27 mouse cellular contexts compared by ENCODE assay signal in the genomic region with DNA sequence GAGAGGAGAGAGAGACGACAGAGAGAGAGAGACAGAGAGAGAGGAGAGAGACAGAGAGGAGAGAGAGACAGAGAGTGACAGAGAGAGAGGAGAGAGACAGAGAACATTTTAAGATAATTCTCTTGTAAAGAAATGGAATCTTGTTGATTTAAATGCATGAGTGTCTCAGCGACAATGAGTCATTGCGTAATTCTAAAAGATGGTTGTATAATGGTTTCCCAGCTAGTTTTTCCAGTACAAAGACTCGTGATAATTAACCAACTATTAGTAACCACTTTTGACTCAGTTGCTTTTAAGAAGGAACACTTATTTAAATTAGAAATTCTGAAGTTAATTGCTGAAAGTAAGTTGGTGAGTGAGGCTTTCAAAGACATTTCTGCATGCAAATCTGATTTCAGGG. TPM values are rescaled to one million over a fixed set of nuclear protein-coding genes. Genes with fewer than 3 reads are reported as not detected.
DNase-seq lines count a peak whose midpoint lies in the region; ATAC-seq and TF ChIP-seq lines count a peak whose summit lies in the region.
"Had no signal": no experiment of that assay in that cellular context is flagged by ENCODE, and none has a peak within 500 bp of the region (broad histone marks: within the 10 kb centered on the region; RNA-seq: fewer than 3 reads in every experiment).

No protein-coding gene starts in this region.

- H3K36me3 ChIP-seq in forebrain, postnatal 0 days (ENCODE audit: insufficient read depth) = no peaks in the 10 kb centered on the region
- no peaks in the 10 kb centered on the region for H3K36me3 ChIP-seq in forebrain, embryonic 10.5 days (replicated peaks)
- H3K36me3 ChIP-seq in C2C12 (ENCODE audit: control insufficient read depth, insufficient read depth) = no peaks in the 10 kb centered on the region
- H3K36me3 ChIP-seq in stomach, postnatal 0 days (ENCODE audit: control insufficient read depth, insufficient read depth, low read length) = no peaks in the 10 kb centered on the region
- no peaks in the 10 kb centered on the region for H3K36me3 ChIP-seq in forebrain, embryonic 15.5 days
- H3K36me3 ChIP-seq: embryonic facial prominence, embryonic 13.5 days; heart, embryonic 12.5 days; heart, embryonic 15.5 days; hindbrain, embryonic 10.5 days; hindbrain, embryonic 13.5 days; intestine, embryonic 15.5 days had no signal

- no peak overlapping the region for H3K4me2 ChIP-seq in forebrain, postnatal 0 days (ENCODE audit: low read depth)
- H3K4me2 ChIP-seq in stomach, postnatal 0 days (replicated peaks; ENCODE audit: low read depth) = no peak overlapping the region
- H3K4me2 ChIP-seq in forebrain, embryonic 15.5 days (replicated peaks) = no peak overlapping the region
- H3K4me2 ChIP-seq: embryonic facial prominence, embryonic 13.5 days; heart, embryonic 12.5 days; heart, embryonic 15.5 days; hindbrain, embryonic 13.5 days; intestine, embryonic 15.5 days had no signal

- H3K27me3 ChIP-seq in forebrain, postnatal 0 days (ENCODE audit: insufficient read depth, low read length) = no peaks in the 10 kb centered on the region
- no peaks in the 10 kb centered on the region for H3K27me3 ChIP-seq in forebrain, embryonic 10.5 days (ENCODE audit: poor library complexity, severe bottlenecking)
- no peaks in the 10 kb centered on the region for H3K27me3 ChIP-seq in C2C12 (ENCODE audit: control insufficient read depth, insufficient read depth, insufficient read length)
- H3K27me3 ChIP-seq in stomach, postnatal 0 days (ENCODE audit: control insufficient read depth, insufficient read depth, low read length) = no peaks in the 10 kb centered on the region
- H3K27me3 ChIP-seq in forebrain, embryonic 15.5 days = no peaks in the 10 kb centered on the region
- H3K27me3 ChIP-seq: embryonic facial prominence, embryonic 13.5 days; heart, embryonic 12.5 days; heart, embryonic 15.5 days; hindbrain, embryonic 13.5 days; intestine, embryonic 15.5 days had no signal

- ATAC-seq in forebrain, postnatal 0 days = peak; percentile 56; the same call in 1 of the 2 replicates
- ATAC-seq in stomach, postnatal 0 days (ENCODE audit: low FRiP score, low TSS enrichment) = no peak
- no peak for ATAC-seq in forebrain, embryonic 15.5 days (replicated peaks)
- ATAC-seq: activated CD4-positive, CD25-positive, alpha-beta regulatory T cell, adult 4 months; CD4-positive, CD25-positive, alpha-beta regulatory T cell, adult 4 months; forebrain, embryonic 14.5 days; hindbrain, embryonic 16.5 days; intestine, embryonic 15.5 days had no signal

- no peak for TF ChIP-seq CTCF in forebrain, postnatal 0 days (IDR thresholded peaks at IDR 0.05; ENCODE audit: low read depth)
- TF ChIP-seq CTCF in C2C12 (IDR thresholded peaks at IDR 0.05; ENCODE audit: control insufficient read depth, insufficient read depth, insufficient read length) = no peak
- no peak for TF ChIP-seq CTCF in stomach, postnatal 0 days (IDR thresholded peaks at IDR 0.05; ENCODE audit: low read depth)

- no peaks in the 10 kb centered on the region for H3K79me3 ChIP-seq in C2C12 (ENCODE audit: low read depth)

- no peak overlapping the region for H3K4me3 ChIP-seq in forebrain, postnatal 0 days (ENCODE audit: low read depth, low read length)
- H3K4me3 ChIP-seq in forebrain, embryonic 10.5 days = no peak overlapping the region
- no peak overlapping the region for H3K4me3 ChIP-seq in C2C12 (ENCODE audit: insufficient read depth, poor library complexity, severe bottlenecking)
- H3K4me3 ChIP-seq in stomach, postnatal 0 days (ENCODE audit: low read depth, low read length) = no peak overlapping the region
- no peak overlapping the region for H3K4me3 ChIP-seq in forebrain, embryonic 15.5 days
- H3K4me3 ChIP-seq: embryonic facial prominence, embryonic 13.5 days; heart, embryonic 12.5 days; heart, embryonic 15.5 days; hindbrain, embryonic 10.5 days; hindbrain, embryonic 13.5 days; intestine, embryonic 15.5 days had no signal

- H3K9ac ChIP-seq in forebrain, postnatal 0 days = no peak overlapping the region
- no peak overlapping the region for H3K9ac ChIP-seq in stomach, postnatal 0 days (ENCODE audit: low read length)
- H3K9ac ChIP-seq in forebrain, embryonic 15.5 days (replicated peaks) = no peak overlapping the region
- H3K9ac ChIP-seq: embryonic facial prominence, embryonic 13.5 days; heart, embryonic 12.5 days; heart, embryonic 15.5 days; hindbrain, embryonic 13.5 days; intestine, embryonic 15.5 days had no signal

- H3K9me3 ChIP-seq in forebrain, postnatal 0 days (ENCODE audit: low read length) = no peaks in the 10 kb centered on the region
- H3K9me3 ChIP-seq in forebrain, embryonic 10.5 days = no peaks in the 10 kb centered on the region
- H3K9me3 ChIP-seq in stomach, postnatal 0 days (ENCODE audit: control insufficient read depth, low read length) = no peaks in the 10 kb centered on the region
- H3K9me3 ChIP-seq in forebrain, embryonic 15.5 days = no peaks in the 10 kb centered on the region
- H3K9me3 ChIP-seq: embryonic facial prominence, embryonic 13.5 days; heart, embryonic 12.5 days; heart, embryonic 15.5 days; hindbrain, embryonic 10.5 days; hindbrain, embryonic 13.5 days; intestine, embryonic 15.5 days had no signal

- no peak for DNase-seq in forebrain, postnatal 0 days
- no peak for DNase-seq in forebrain, embryonic 10.5 days (ENCODE audit: extremely low spot score, low spot score)
- DNase-seq in brain, adult 2 months (ENCODE audit: low read depth, low spot score) = peak; percentile 34
- DNase-seq in stomach, postnatal 0 days (ENCODE audit: low spot score) = no peak
- DNase-seq in cerebellum, adult 9-10 months = no peak
- DNase-seq: adrenal gland, adult 8-10 months; adrenal gland, postnatal 25 days; B cell, adult 2 months; cerebellum, adult 18-20 months; cerebellum, adult 9-11 months; cerebellum, postnatal 25 days; gastrocnemius, postnatal 25 days; heart, adult 18-20 months; heart, postnatal 10 days; heart, postnatal 36 days had no signal

- H3ac ChIP-seq in C2C12 (ENCODE audit: control insufficient read depth, insufficient read length, low read depth) = no peak overlapping the region

- no peaks in the 10 kb centered on the region for H3K79me2 ChIP-seq in C2C12 (ENCODE audit: control insufficient read depth, insufficient read depth)

- 58% methylated on average over 4 of the region's 4 CpGs for WGBS in forebrain, postnatal 0 days
- WGBS in forebrain, embryonic 10.5 days = 85% methylated on average over 4 of the region's 4 CpGs
- WGBS in stomach, postnatal 0 days = 63% methylated on average over 4 of the region's 4 CpGs
- WGBS in forebrain, embryonic 15.5 days = 52% methylated on average over 4 of the region's 4 CpGs

- no peak overlapping the region for H3K27ac ChIP-seq in forebrain, postnatal 0 days (ENCODE audit: low read depth, low read length)
- no peak overlapping the region for H3K27ac ChIP-seq in forebrain, embryonic 10.5 days
- H3K27ac ChIP-seq in stomach, postnatal 0 days (replicated peaks) = 0 out of 2 replicates have a peak overlapping the region, but pooled peaks have one; percentile 24
- no peak overlapping the region for H3K27ac ChIP-seq in forebrain, embryonic 15.5 days (replicated peaks)
- H3K27ac ChIP-seq: embryonic facial prominence, embryonic 13.5 days; heart, embryonic 15.5 days; hindbrain, embryonic 10.5 days; hindbrain, embryonic 13.5 days; intestine, embryonic 15.5 days had no signal

- H3K4me1 ChIP-seq in forebrain, postnatal 0 days (ENCODE audit: insufficient read depth) = no peaks in the 10 kb centered on the region
- peaks cover 7% of the 10 kb centered on the region for H3K4me1 ChIP-seq in forebrain, embryonic 10.5 days
- H3K4me1 ChIP-seq in stomach, postnatal 0 days (replicated peaks; ENCODE audit: control insufficient read depth, insufficient read depth) = 0 out of 2 replicates have a peak, but pooled peaks cover 2% of the 10 kb centered on the region
- H3K4me1 ChIP-seq in forebrain, embryonic 15.5 days = no peaks in the 10 kb centered on the region
- H3K4me1 ChIP-seq: embryonic facial prominence, embryonic 13.5 days; hindbrain, embryonic 13.5 days; intestine, embryonic 15.5 days had no signal

- no peak for TF ChIP-seq EP300 in stomach, postnatal 0 days (optimal IDR thresholded peaks at IDR 0.05)

TF ChIP-seq in C2C12, 6 proteins besides CTCF, POLR2A, EP300 and RAD21:
- TF ChIP-seq FOSL1 (IDR thresholded peaks at IDR 0.05; ENCODE audit: insufficient read depth, low read length, poor library complexity, severe bottlenecking) (no peak), CEBPB (IDR thresholded peaks at IDR 0.05; ENCODE audit: low read depth) (peak; percentile 59)

RNA-seq across cellular contexts. Expression of gene Perp, which starts 16.6 kb away (rescaled TPM):
- 11.5 and 14.5 TPM in 2 replicates for total RNA-seq in forebrain, postnatal 0 days (2014; rRNA removed)
- polyA plus RNA-seq in forebrain, postnatal 0 days (2015; fragmentation: Nextera tagmentation; extraction: Ambion mirVana) = 14.9 and 18.1 TPM in 2 replicates
- polyA plus RNA-seq in forebrain, embryonic 10.5 days (2016; fragmentation: Nextera tagmentation; extraction: Ambion mirVana) = 12.1 and 13.2 TPM in 2 replicates
- 0.02 TPM for polyA plus RNA-seq in C2C12 (2012; fragmentation: generic; extraction: Trizol)
- 1,093 and 1,120 TPM in 2 replicates for polyA plus RNA-seq in stomach, postnatal 0 days (2015; fragmentation: Nextera tagmentation; extraction: Ambion mirVana)
- polyA plus RNA-seq in forebrain, embryonic 15.5 days (2015; fragmentation: Nextera tagmentation; extraction: Ambion mirVana) = 4.1 and 5.4 TPM in 2 replicates

Comparison
In these comparisons a context has a peak if more than half of its experiments do, and no peak if none do; other contexts are left out.
1. RNA of gene Perp, which starts 16.6 kb away (polyA plus RNA-seq): 1,093 to 1,120 TPM in stomach, postnatal 0 days; 14.9 to 18.1 TPM in forebrain, postnatal 0 days, 12.1 to 13.2 TPM in forebrain, embryonic 10.5 days, 4.1 to 5.4 TPM in forebrain, embryonic 15.5 days and 0.02 TPM in C2C12 (single experiment); every median in the first group is over 10 times any median in the second.